Mouse (Mus musculus) liver, postnatal 0 days (tissue): ENCODE measurements around the gene Asb16. TPM values are rescaled to one million over a fixed set of nuclear protein-coding genes. Genes with fewer than 3 reads are reported as not detected.

Experiments
- ATAC-seq: fragments of 200-750 bp; cut with Nextera tagmentation; 2 replicates; pipeline ENCODE4 v1.8.0; 2017; ENCODE audit warnings: mild to moderate bottlenecking, moderate library complexity
- DNase-seq: peaks from one replicate; pipeline ENCODE4 v3.0.0-alpha.2; 2016
- H3K27ac ChIP-seq: fragments of 300-500 bp; sonication (generic); 2 replicates; pipeline ENCODE4 v1.5.1; 2014; ENCODE audit warnings: antibody characterized with exemption, moderate library complexity, mild to moderate bottlenecking, low read depth
- H3K27me3 ChIP-seq: fragments of 300-500 bp; sonication (generic); 2 replicates; pipeline ENCODE4 v1.6.1; 2014; ENCODE audit warnings: low read length, control low read depth, mixed read lengths; ENCODE audit not compliant: insufficient read depth
- H3K36me3 ChIP-seq: fragments of 300-500 bp; sonication (generic); replicated peaks from 2 replicates; pipeline ENCODE4 v1.6.1; 2014; ENCODE audit warnings: mild to moderate bottlenecking, control low read depth, low read length, moderate library complexity, mixed read lengths; ENCODE audit not compliant: insufficient read depth
- H3K4me1 ChIP-seq: fragments of 300-500 bp; sonication (generic); 2 replicates; pipeline ENCODE4 v1.6.1; 2014; ENCODE audit warnings: antibody characterized with exemption, mild to moderate bottlenecking, control low read depth; ENCODE audit not compliant: insufficient read depth
- H3K4me2 ChIP-seq: fragments of 300-500 bp; sonication (generic); 2 replicates; pipeline ENCODE4 v1.6.1; 2014; ENCODE audit warnings: low read depth, mild to moderate bottlenecking, low read length, moderate library complexity, mixed read lengths
- H3K4me3 ChIP-seq: fragments of 300-500 bp; sonication (generic); 2 replicates; pipeline ENCODE4 v1.5.1; 2014; ENCODE audit warnings: low read depth, low read length
- H3K9ac ChIP-seq: fragments of 300-500 bp; sonication (generic); replicated peaks from 2 replicates; pipeline ENCODE4 v1.6.1; 2014; ENCODE audit warnings: mild to moderate bottlenecking, moderate library complexity
- H3K9me3 ChIP-seq: fragments of 300-500 bp; sonication (generic); 2 replicates; pipeline ENCODE4 v1.6.1; 2016; ENCODE audit warnings: mild to moderate bottlenecking, control low read depth, low read length, mixed read lengths
- CTCF ChIP-seq: sonication (generic); IDR thresholded peaks from 2 replicates; pipeline ENCODE4 v1.5.1; 2016; ENCODE audit warnings: antibody characterized with exemption, low read depth
- EP300 ChIP-seq: IDR thresholded peaks from 2 replicates; pipeline ENCODE4 v1.6.1; 2016; ENCODE audit warnings: antibody characterized with exemption, low read depth, mild to moderate bottlenecking
- WGBS: fragments of 180-500 bp; shearing (Covaris S2); extraction: QIAGEN DNeasy Blood & Tissue Kit; methylation state at CpG from one replicate; pipeline ENCODE4 v1.1.7; 2014; ENCODE audit not compliant: insufficient replicate concordance; 5-methylcytosine and 5-hydroxymethylcytosine counted together
- polyA plus RNA-seq: library from polyadenylated mRNA; unstranded; fragments of >200 nt; fragmentation: Nextera tagmentation; extraction: Ambion mirVana; gene quantifications from 2 replicates; pipeline ENCODE4 v1.2.1, GENCODE M21; 2015

Asb16 gene
- polyA plus RNA-seq, 1 experiment from 2014 or later: not detected

- Histone ChIP-seq H3K36me3 (no peaks in the 10 kb centered on the region), H3K9me3 (no peaks in the 10 kb centered on the region), H3K27me3 (no peaks in the 10 kb centered on the region), H3K4me3 (no peak overlapping the region), H3K4me1 (peaks cover 6% of the 10 kb centered on the region; the same call in 1 of the 2 replicates), H3K27ac (no peak overlapping the region), H3K9ac (no peak overlapping the region), H3K4me2 (no peak overlapping the region)
- 33% methylated on average over 2 of the region's 2 CpGs for WGBS
- DNase-seq (no peak), ATAC-seq (no peak)
- TF ChIP-seq EP300 (no peak), CTCF (no peak)
Measured at GRCm38 (mm10) chr11:102236022-102236421, 32.5 kb upstream of the Asb16 start.

GRCm38 (mm10) chr11:102240636-102241035 is 27.9 kb upstream of the Asb16 start:
- peaks cover 9% of the 10 kb centered on the region for H3K4me1 ChIP-seq
- no peaks in the 10 kb centered on the region for H3K9me3 ChIP-seq
- H3K27me3 ChIP-seq: 0 out of 2 replicates have a peak, but pooled peaks cover 3% of the 10 kb centered on the region
- no peak for ATAC-seq
- no peak for DNase-seq
- no peak overlapping the region for H3K4me2 ChIP-seq
- H3K4me3 ChIP-seq: no peak overlapping the region
- H3K9ac ChIP-seq: no peak overlapping the region
- 0 out of 2 replicates have a peak overlapping the region, but pooled peaks have one; percentile 16 for H3K27ac ChIP-seq
- TF ChIP-seq CTCF (no peak), EP300 (no peak)
- WGBS: 76% methylated on average over 6 of the region's 6 CpGs
- H3K36me3 ChIP-seq: no peaks in the 10 kb centered on the region

- Histone ChIP-seq H3K4me3 (no peak overlapping the region), H3K9ac (no peak overlapping the region), H3K4me1 (peaks cover 9% of the 10 kb centered on the region), H3K4me2 (no peak overlapping the region), H3K9me3 (no peaks in the 10 kb centered on the region), H3K36me3 (no peaks in the 10 kb centered on the region), H3K27ac (peak overlapping the region; percentile 57; the same call in 1 of the 2 replicates), H3K27me3 (0 out of 2 replicates have a peak, but pooled peaks cover 3% of the 10 kb centered on the region)
- TF ChIP-seq EP300 (peak; percentile 46), CTCF (no peak)
- DNase-seq (no peak), ATAC-seq (peak; percentile 89)
- WGBS: 55% methylated on average over 5 of the region's 5 CpGs
Measured at GRCm38 (mm10) chr11:102241246-102241645, 27.3 kb upstream of the Asb16 start.

GRCm38 (mm10) chr11:102241874-102242273 is 26.7 kb upstream of the Asb16 start:
- Histone ChIP-seq H3K36me3 (no peaks in the 10 kb centered on the region), H3K9me3 (no peaks in the 10 kb centered on the region), H3K4me3 (no peak overlapping the region), H3K27me3 (0 out of 2 replicates have a peak, but pooled peaks cover 3% of the 10 kb centered on the region), H3K9ac (no peak overlapping the region), H3K4me2 (no peak overlapping the region), H3K4me1 (peaks cover 6% of the 10 kb centered on the region), H3K27ac (no peak overlapping the region)
- DNase-seq: no peak
- peak; percentile 47 for TF ChIP-seq CTCF
- TF ChIP-seq EP300: no peak
- no peak for ATAC-seq
- 61% methylated on average over 5 of the region's 5 CpGs for WGBS

GRCm38 (mm10) chr11:102244926-102245449 is 23.6 kb upstream of the Asb16 start:
- H3K9me3 ChIP-seq: no peaks in the 10 kb centered on the region
- DNase-seq: peak; percentile 60
- WGBS: 2% methylated on average over 32 of the region's 32 CpGs
- no peak for TF ChIP-seq CTCF
- no peak for TF ChIP-seq EP300
- no peaks in the 10 kb centered on the region for H3K36me3 ChIP-seq
- H3K27me3 ChIP-seq: 0 out of 2 replicates have a peak, but pooled peaks cover 3% of the 10 kb centered on the region
- peak overlapping the region; percentile 34 for H3K4me3 ChIP-seq
- peak overlapping the region; percentile 65 for H3K4me2 ChIP-seq
- peak overlapping the region; percentile 45; the same call in 1 of the 2 replicates for H3K9ac ChIP-seq
- ATAC-seq: peak; percentile 5; the same call in 1 of the 2 replicates
- H3K4me1 ChIP-seq: peaks cover 11% of the 10 kb centered on the region
- no peak overlapping the region for H3K27ac ChIP-seq

GRCm38 (mm10) chr11:102245581-102246272 is 22.8 kb upstream of the Asb16 start:
- Histone ChIP-seq H3K9ac (no peak overlapping the region), H3K4me3 (peak overlapping the region; percentile 34; the same call in 1 of the 2 replicates), H3K9me3 (no peaks in the 10 kb centered on the region), H3K36me3 (no peaks in the 10 kb centered on the region; the same call in 1 of the 2 replicates), H3K4me1 (peaks cover 11% of the 10 kb centered on the region), H3K4me2 (peak overlapping the region; percentile 65), H3K27me3 (0 out of 2 replicates have a peak, but pooled peaks cover 3% of the 10 kb centered on the region), H3K27ac (no peak overlapping the region)
- TF ChIP-seq EP300: no peak
- TF ChIP-seq CTCF: no peak
- DNase-seq (no peak), ATAC-seq (no peak)
- WGBS: 58% methylated on average over 14 of the region's 14 CpGs
